Mouse (Mus musculus): ENCODE data around the gene Zglp1.

Gene Zglp1

GRCm38 (mm10) chr9:21027774-21028290 is 39.1 kb downstream of the Zglp1 start:
- in situ Hi-C loops (cut with MboI, MseI): no loop called here

- in situ Hi-C loops (cut with MboI, MseI): no loop called here
These were observed 40.0 kb downstream of the Zglp1 start for GRCm38 (mm10) chr9:21026849-21027248.

DNA sequence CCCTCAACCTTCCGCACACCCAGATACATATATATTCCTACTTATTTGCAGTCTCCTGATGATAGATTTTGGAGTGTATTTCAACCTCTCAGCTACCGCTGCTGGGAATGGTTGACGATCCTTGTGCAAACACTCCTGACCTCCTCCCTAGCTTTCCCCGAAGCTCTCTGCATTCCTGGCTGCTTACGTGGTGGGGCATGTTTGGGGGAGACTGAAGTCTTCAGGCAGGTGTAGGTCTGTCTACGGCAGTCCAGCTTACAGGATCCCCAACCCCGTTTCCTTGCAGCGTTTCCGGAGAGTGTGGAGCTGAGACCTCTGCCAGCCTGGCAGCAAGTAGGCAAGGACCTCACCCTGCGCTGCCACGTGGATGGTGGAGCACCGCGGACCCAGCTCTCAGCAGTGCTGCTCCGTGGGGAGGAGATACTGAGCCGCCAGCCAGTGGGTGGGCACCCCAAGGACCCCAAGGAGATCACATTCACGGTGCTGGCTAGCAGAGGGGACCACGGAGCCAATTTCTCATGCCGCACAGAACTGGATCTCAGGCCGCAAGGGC is 41.6 kb downstream of the Zglp1 start:
- in situ Hi-C loops (cut with MboI, MseI): no loop called here

DNA sequence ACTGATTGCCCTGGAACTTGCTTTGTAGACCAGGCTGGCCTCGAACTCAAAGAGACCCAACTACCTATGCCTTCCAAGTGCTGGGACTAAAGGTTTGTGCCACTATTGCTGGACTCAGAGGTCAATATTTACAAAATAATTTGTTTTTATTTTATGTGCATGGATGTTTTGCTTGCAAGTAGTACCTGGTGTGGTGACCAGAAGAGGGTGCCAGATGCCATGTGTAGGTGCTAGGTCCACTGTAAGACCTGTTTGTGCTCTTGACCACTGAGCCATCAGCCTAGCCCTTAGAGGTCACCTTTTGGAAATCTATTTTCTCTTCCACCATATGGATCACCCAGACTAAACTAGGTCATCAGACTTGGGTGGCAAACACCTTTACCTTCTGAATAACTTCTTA is 44.2 kb downstream of the Zglp1 start:
- in situ Hi-C loops (cut with MboI, MseI): no loop called here

- in situ Hi-C loops (cut with MboI, MseI): no loop called here
These were observed 44.6 kb downstream of the Zglp1 start for GRCm38 (mm10) chr9:21022288-21022687.

DNA sequence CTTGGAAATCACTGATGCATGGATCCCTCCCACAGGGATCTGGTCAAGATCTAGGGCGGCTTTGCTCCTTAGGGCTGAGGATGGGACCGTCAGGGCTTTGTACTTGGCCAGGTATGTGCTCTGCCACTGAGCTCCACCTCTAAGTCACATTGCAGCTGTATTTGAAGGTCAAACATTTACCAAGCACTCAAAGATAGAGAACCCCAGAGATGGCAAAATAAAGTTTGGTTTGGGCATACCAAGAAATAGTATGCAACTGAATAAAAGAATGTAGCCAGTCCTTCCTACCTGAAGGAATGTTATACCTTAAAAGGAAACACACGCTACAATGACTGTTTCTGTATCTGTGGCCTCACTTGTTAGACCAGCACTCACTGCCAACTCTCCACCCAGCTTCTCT is 45.5 kb downstream of the Zglp1 start:
- in situ Hi-C loops (cut with MboI, MseI): no loop called here

DNA sequence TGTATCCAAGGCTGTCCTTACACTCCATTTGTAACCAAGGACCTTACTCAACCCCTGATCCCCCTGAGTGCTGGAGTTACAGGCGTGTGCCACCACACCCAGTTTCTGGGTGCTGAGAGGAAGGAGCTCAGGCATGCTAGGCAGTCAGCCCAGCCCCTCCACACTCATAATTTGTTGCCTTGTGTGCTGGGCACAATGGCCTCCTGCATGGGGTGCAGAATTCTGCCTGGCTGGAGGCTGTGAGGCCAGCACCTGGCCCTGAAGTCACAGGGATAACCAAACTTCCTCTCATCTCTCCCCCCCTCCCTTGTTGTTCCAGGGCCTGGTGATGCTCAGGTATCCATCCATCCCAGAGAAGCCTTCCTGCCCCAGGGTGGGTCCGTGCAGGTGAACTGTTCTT is 48.3 kb downstream of the Zglp1 start:
- in situ Hi-C loops (cut with MboI, MseI): no loop called here

DNA sequence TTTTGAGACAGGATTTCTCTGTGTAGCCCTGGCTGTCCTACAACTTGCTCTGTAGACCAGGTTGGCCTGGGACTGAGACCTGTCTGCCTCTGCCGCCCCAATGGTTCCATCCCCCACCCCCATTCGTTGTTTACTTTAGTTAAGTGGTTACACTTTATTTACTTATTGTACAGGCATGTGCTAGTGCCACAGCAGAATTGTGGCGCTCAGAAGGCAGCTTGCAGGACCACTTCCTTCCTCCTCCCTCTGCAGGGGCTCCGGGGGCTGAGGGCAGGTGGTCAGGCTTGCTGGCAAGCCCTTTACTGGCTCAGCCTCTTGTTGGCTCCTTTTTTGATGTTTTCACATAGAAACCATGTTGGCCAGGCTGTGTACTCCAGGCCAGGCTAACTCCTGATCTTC is 49.7 kb downstream of the Zglp1 start:
- in situ Hi-C loops (cut with MboI, MseI): no loop called here

DNA sequence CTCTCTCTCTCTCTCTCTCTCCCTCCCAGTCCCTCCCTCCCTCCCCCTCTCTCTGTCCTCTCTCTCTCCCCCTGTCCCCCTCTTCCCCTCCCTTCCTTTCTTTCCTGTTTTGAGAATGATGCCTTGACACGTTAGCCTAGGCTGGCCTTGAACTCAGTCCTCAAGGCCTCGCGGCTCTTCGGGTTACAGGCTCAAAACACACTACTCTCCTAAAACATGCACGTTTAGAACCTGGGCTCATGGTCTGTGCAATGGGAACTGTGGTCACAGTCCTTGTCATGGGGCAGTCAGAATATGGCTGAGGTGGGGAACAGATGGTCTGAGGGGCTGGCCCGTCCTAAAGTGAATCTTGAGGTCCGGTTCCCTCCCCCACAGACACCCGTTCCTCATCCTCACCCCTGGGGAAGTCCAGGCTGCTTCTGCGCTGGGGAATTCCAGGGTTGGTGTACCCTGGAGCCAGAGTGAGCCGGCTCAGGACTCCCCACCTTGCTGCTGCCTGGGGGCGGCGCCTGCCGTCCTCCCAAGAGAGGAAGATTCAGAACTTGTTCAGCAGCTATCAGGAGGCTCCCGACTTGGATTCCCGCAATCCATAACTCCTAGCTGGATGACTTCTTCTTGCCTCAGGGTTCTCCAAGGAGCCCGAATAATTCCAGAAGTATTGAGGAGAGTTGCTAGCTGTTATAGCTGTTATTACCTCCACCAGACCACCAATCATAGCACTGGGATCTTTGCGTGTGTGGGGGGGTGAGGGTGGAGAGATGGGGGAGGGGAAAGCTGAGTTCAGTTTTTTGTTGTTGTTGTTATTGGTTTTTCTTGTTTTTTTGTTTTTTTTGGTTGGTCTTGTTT is 50.3 kb downstream of the Zglp1 start:
- in situ Hi-C loops (cut with MboI, MseI): no loop called here

DNA sequence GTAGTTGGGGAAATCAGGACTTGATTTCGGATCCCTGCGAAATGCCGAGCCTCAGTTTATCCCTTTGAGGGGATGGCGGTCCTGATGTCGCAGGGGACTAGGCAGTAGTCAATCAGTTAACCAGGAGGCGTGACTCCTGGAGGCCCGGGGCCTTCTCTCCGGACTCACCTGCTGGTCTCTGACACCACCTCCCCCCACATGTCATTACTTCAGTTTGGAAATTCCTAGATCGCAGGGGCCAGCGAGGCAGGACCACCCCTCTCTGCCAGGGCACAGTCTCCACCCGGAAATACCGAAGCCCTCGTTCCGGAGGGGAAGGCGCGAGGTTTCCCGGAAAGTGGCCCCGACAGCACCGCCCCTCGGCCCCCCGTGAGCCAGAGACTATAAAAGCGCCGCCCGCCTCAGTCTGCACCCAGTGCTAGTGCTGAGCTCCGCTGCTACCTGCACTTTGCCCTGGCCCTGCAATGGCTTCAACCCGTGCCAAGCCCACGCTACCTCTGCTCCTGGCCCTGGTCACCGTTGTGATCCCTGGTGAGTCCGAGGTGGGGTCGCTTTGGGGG is 51.2 kb downstream of the Zglp1 start, which contains the start of gene Icam1:
Icam1 (plus strand) TSS at position 415 of the 560 bp plus-strand sequence.
- in situ Hi-C loops (cut with MboI, MseI): no loop called here

- in situ Hi-C loops (cut with MboI, MseI): no loop called here
These were observed 52.0 kb downstream of the Zglp1 start for GRCm38 (mm10) chr9:21014691-21015570.

All from T-helper 17 cell (primary cell).